Mouse (Mus musculus): ENCODE measurements around the gene Lrp4. TPM values are rescaled to one million over a fixed set of nuclear protein-coding genes. Genes with fewer than 3 reads are reported as not detected.

Gene Lrp4
- polyA plus RNA-seq, 1 experiment, result not detected

DNA sequence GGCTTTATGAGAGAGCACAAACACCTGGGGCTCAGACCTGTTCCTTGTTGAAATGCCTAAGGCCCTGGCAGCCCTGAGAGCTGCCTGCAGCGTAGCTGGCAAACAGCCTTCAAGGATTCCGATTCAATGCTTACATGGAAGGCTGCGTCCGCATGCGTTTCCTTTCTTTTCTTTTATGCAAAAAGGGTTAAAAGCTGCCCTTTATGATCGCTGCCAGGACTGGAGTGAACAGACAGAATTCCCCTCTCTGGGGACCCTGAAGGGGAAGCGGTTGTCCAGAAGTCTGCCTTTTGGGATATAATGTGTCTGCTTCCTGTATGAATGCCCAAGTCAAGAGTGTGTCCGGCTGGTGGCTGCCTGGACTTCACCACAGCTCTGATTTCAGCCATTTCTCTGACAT, 10.3 kb downstream of the Lrp4 start:
- Histone ChIP-seq H3K4me1 (ENCODE audit: control insufficient read depth, insufficient read depth, low read length) (peaks cover 9% of the 10 kb centered on the region), H3K27ac (ENCODE audit: insufficient read depth, low read depth, low read length) (no peak overlapping the region), H3K4me3 (ENCODE audit: insufficient read depth, low read depth, low read length) (no peak overlapping the region)
- 60% methylated on average over 8 of the region's 8 CpGs for WGBS
- TF ChIP-seq POLR2A (IDR thresholded peaks at IDR 0.05; ENCODE audit: insufficient read depth, low read depth, low read length), result no peak
- TF ChIP-seq CTCF (IDR thresholded peaks at IDR 0.05; ENCODE audit: insufficient read depth, low read depth, low read length), result no peak

- H3K4me3 ChIP-seq (ENCODE audit: insufficient read depth, low read depth, low read length), result no peak overlapping the region
- TF ChIP-seq POLR2A (IDR thresholded peaks at IDR 0.05; ENCODE audit: insufficient read depth, low read depth, low read length), result no peak
- no peak for TF ChIP-seq CTCF (IDR thresholded peaks at IDR 0.05; ENCODE audit: insufficient read depth, low read depth, low read length)
- peaks cover 11% of the 10 kb centered on the region for H3K4me1 ChIP-seq (ENCODE audit: control insufficient read depth, insufficient read depth, low read length)
- 36% methylated on average over 7 of the region's 7 CpGs for WGBS
- H3K27ac ChIP-seq (ENCODE audit: insufficient read depth, low read depth, low read length), result peak overlapping the region; percentile 55; the same call in 1 of the 2 replicates
Measured at GRCm38 (mm10) chr2:91470055-91470647, 12.8 kb downstream of the Lrp4 start.

GRCm38 (mm10) chr2:91474358-91474757, 17.0 kb downstream of the Lrp4 start:
- H3K27ac ChIP-seq (ENCODE audit: insufficient read depth, low read depth, low read length), result no peak overlapping the region
- H3K4me1 ChIP-seq (ENCODE audit: control insufficient read depth, insufficient read depth, low read length), result peaks cover 15% of the 10 kb centered on the region
- 63% methylated on average over 12 of the region's 12 CpGs for WGBS
- no peak overlapping the region for H3K4me3 ChIP-seq (ENCODE audit: insufficient read depth, low read depth, low read length)
- TF ChIP-seq POLR2A (IDR thresholded peaks at IDR 0.05; ENCODE audit: insufficient read depth, low read depth, low read length) (no peak), CTCF (IDR thresholded peaks at IDR 0.05; ENCODE audit: insufficient read depth, low read depth, low read length) (no peak)

- TF ChIP-seq POLR2A (IDR thresholded peaks at IDR 0.05; ENCODE audit: insufficient read depth, low read depth, low read length) (no peak), CTCF (IDR thresholded peaks at IDR 0.05; ENCODE audit: insufficient read depth, low read depth, low read length) (no peak)
- WGBS, result 76% methylated on average over 7 of the region's 7 CpGs
- Histone ChIP-seq H3K27ac (ENCODE audit: insufficient read depth, low read depth, low read length) (no peak overlapping the region), H3K4me3 (ENCODE audit: insufficient read depth, low read depth, low read length) (no peak overlapping the region), H3K4me1 (ENCODE audit: control insufficient read depth, insufficient read depth, low read length) (peaks cover 12% of the 10 kb centered on the region)
Measured at GRCm38 (mm10) chr2:91475791-91476190, 18.5 kb downstream of the Lrp4 start.

- Histone ChIP-seq H3K27ac (ENCODE audit: insufficient read depth, low read depth, low read length) (no peak overlapping the region), H3K4me1 (ENCODE audit: control insufficient read depth, insufficient read depth, low read length) (peaks cover 12% of the 10 kb centered on the region), H3K4me3 (ENCODE audit: insufficient read depth, low read depth, low read length) (no peak overlapping the region)
- 55% methylated on average over 17 of the region's 17 CpGs for WGBS
- no peak for TF ChIP-seq CTCF (IDR thresholded peaks at IDR 0.05; ENCODE audit: insufficient read depth, low read depth, low read length)
- no peak for TF ChIP-seq POLR2A (IDR thresholded peaks at IDR 0.05; ENCODE audit: insufficient read depth, low read depth, low read length)
Measured at GRCm38 (mm10) chr2:91476251-91476661, 18.9 kb downstream of the Lrp4 start.

- H3K4me1 ChIP-seq (ENCODE audit: control insufficient read depth, insufficient read depth, low read length), result peaks cover 12% of the 10 kb centered on the region
- 68% methylated on average over 7 of the region's 7 CpGs for WGBS
- no peak overlapping the region for H3K27ac ChIP-seq (ENCODE audit: insufficient read depth, low read depth, low read length)
- no peak overlapping the region for H3K4me3 ChIP-seq (ENCODE audit: insufficient read depth, low read depth, low read length)
- TF ChIP-seq CTCF (IDR thresholded peaks at IDR 0.05; ENCODE audit: insufficient read depth, low read depth, low read length) (no peak), POLR2A (IDR thresholded peaks at IDR 0.05; ENCODE audit: insufficient read depth, low read depth, low read length) (no peak)
Measured at GRCm38 (mm10) chr2:91476841-91477240, 19.5 kb downstream of the Lrp4 start.

DNA sequence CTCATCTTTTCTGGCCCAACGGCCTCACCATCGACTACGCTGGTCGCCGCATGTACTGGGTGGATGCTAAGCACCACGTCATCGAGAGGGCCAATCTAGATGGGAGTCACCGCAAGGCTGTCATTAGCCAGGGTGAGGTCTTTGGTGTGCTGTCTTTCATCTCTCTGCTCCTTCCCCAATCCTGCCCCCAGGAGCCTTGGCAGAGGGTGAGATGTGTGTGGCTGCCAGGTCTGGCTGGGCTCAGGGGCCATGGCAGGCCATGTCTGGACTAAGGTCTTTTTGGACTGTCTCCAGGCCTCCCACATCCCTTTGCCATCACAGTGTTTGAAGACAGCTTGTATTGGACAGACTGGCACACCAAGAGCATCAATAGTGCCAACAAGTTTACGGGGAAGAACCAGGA, 23.1 kb downstream of the Lrp4 start:
- Histone ChIP-seq H3K4me1 (ENCODE audit: control insufficient read depth, insufficient read depth, low read length) (peaks cover 7% of the 10 kb centered on the region; the same call in 1 of the 2 replicates), H3K4me3 (ENCODE audit: insufficient read depth, low read depth, low read length) (no peak overlapping the region), H3K27ac (ENCODE audit: insufficient read depth, low read depth, low read length) (no peak overlapping the region)
- TF ChIP-seq POLR2A (IDR thresholded peaks at IDR 0.05; ENCODE audit: insufficient read depth, low read depth, low read length) (no peak), CTCF (IDR thresholded peaks at IDR 0.05; ENCODE audit: insufficient read depth, low read depth, low read length) (no peak)
- 56% methylated on average over 9 of the region's 9 CpGs for WGBS

DNA sequence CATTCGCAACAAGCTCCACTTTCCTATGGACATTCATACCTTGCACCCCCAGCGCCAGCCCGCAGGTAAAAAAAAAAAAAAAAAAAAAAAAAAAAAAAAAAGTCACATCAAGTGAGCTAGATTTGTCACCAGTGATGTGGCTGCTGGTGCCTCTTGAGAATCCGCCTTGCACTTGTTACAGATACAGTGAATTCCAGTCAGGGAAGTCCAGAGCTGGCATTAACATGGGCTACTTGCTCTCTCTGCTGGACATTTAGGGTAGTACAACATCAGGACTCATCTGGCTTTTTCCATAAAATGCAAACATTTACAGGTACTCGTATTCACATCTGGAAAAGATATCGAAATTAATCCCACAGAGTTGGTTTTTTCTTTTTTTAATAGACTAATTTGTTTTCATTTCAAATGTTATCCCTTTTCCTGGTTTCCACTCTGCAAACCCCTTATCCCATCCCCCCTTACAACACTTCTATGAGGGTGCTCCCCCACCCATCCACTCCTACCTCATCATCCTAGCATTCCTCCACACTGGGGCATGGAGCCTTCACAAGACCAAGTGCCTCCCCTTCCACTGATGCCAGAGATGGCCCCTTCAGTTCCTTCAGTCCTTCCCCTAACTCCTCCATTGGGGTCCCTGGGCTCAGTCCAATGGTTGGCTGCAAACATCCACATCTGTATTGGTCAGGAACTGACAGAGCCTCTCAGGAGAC, 23.6 kb downstream of the Lrp4 start:
- TF ChIP-seq POLR2A (IDR thresholded peaks at IDR 0.05; ENCODE audit: insufficient read depth, low read depth, low read length) (no peak), CTCF (IDR thresholded peaks at IDR 0.05; ENCODE audit: insufficient read depth, low read depth, low read length) (no peak)
- Histone ChIP-seq H3K4me1 (ENCODE audit: control insufficient read depth, insufficient read depth, low read length) (peaks cover 7% of the 10 kb centered on the region; the same call in 1 of the 2 replicates), H3K27ac (ENCODE audit: insufficient read depth, low read depth, low read length) (no peak overlapping the region), H3K4me3 (ENCODE audit: insufficient read depth, low read depth, low read length) (no peak overlapping the region)
- WGBS, result 36% methylated on average over 6 of the region's 6 CpGs

- H3K4me1 ChIP-seq (ENCODE audit: control insufficient read depth, insufficient read depth, low read length), result peaks cover 3% of the 10 kb centered on the region; the same call in 1 of the 2 replicates
- H3K27ac ChIP-seq (ENCODE audit: insufficient read depth, low read depth, low read length), result no peak overlapping the region
- WGBS, result 83% methylated on average over 4 of the region's 4 CpGs
- TF ChIP-seq CTCF (IDR thresholded peaks at IDR 0.05; ENCODE audit: insufficient read depth, low read depth, low read length) (no peak), POLR2A (IDR thresholded peaks at IDR 0.05; ENCODE audit: insufficient read depth, low read depth, low read length) (no peak)
- H3K4me3 ChIP-seq (ENCODE audit: insufficient read depth, low read depth, low read length), result no peak overlapping the region
Measured at GRCm38 (mm10) chr2:91484698-91485097, 27.4 kb downstream of the Lrp4 start.

Data from olfactory bulb, adult 2 months (tissue).